Mouse (Mus musculus) spleen, adult 2 months (tissue): ENCODE data around the gene Slc44a2.

Experiments used
- CTCF ChIP-seq: fragments of 200-500 bp; IDR thresholded peaks from 2 replicates; pipeline ENCODE4 v1.5.1; 2011; ENCODE audit warnings: mild to moderate bottlenecking, inconsistent platforms; ENCODE audit not compliant: insufficient read depth, insufficient read length, insufficient replicate concordance; ENCODE audit errors: extremely low read depth
- POLR2A ChIP-seq: fragments of 200-500 bp; IDR thresholded peaks from 2 replicates; pipeline ENCODE4 v1.6.1; 2011; ENCODE audit warnings: low read depth, low read length, inconsistent platforms

GRCm38 (mm10) chr9:21334747-21335146, 14.2 kb downstream of the Slc44a2 start:
- TF ChIP-seq POLR2A (no peak), CTCF (no peak)
